7 mouse cellular contexts compared by ENCODE assay signal in the genomic region with DNA sequence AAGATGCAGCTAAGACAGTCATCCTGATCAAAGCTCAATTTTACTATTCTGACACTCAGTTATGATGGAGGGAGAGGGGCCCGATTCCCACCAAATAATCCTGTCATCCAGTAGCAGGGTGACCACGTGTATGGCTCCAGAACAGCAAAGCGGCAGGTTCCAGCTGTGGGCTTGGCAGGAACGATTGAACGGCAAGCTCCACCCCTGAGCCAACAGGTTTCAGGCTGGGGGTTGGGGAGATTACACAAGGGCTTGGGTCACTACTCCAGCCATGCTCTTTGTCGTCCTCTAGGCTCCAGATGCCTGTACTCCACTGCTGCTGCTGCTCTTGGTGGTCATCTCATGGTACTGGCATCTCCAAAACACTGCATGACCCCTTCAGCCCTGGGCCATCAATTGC.
DNase-seq lines count a peak whose midpoint lies in the region; ATAC-seq and TF ChIP-seq lines count a peak whose summit lies in the region.
"Not testable (repeated sequence)": the region's sequence is repeated elsewhere in the genome, so short reads cannot be mapped to it uniquely, and the experiment has no call there.

No protein-coding gene starts in this region.

- TF ChIP-seq POLR2A in heart, adult 2 months (IDR thresholded peaks at IDR 0.05; ENCODE audit: insufficient read depth, low read depth, low read length): not testable (repeated sequence)

- 61% methylated on average over 6 of the region's 6 CpGs for WGBS in heart, adult 2 months
- 34% methylated on average over 6 of the region's 6 CpGs for WGBS in liver, embryonic 12.5 days (ENCODE audit: insufficient replicate concordance)
- WGBS in liver, postnatal 0 days (ENCODE audit: insufficient replicate concordance): 49% methylated on average over 6 of the region's 6 CpGs

- not testable (repeated sequence) for TF ChIP-seq EP300 in heart, adult 2 months (IDR thresholded peaks at IDR 0.05; ENCODE audit: insufficient read depth, low read depth, low read length); liver, postnatal 0 days (IDR thresholded peaks at IDR 0.05; ENCODE audit: low read depth)

- DNase-seq in R1 (ENCODE audit: low read depth, low spot score): peak; percentile 56
- DNase-seq in adrenal gland, postnatal 14 days: peak; percentile 53
- DNase-seq in heart, adult 2 months: not testable (repeated sequence)
- DNase-seq in liver, postnatal 0 days: peak; percentile 72
- DNase-seq in lung, postnatal 25 days (ENCODE audit: low spot score): peak; percentile 45

- H3K36me3 ChIP-seq in heart, adult 2 months (ENCODE audit: control insufficient read depth, insufficient read depth, low read length); liver, embryonic 12.5 days; liver, postnatal 0 days (replicated peaks; ENCODE audit: insufficient read depth, low read length): not testable (repeated sequence)

- intact Hi-C loops in heart, adult 2 months (cut with DNase I): not testable (repeated sequence)

- not testable (repeated sequence) for H3K9me3 ChIP-seq in liver, embryonic 12.5 days (replicated peaks); liver, postnatal 0 days (ENCODE audit: low read length)

- ATAC-seq in liver, embryonic 12.5 days: peak; percentile 58
- peak; percentile 87 for ATAC-seq in liver, postnatal 0 days
- ATAC-seq in neutrophil, adult 5-6 weeks (ENCODE audit: extremely low read depth, insufficient number of reproducible peaks, low FRiP score, poor library complexity, severe bottlenecking): 0 out of 2 replicates have a peak, but pooled peaks have one; percentile 39

- peaks cover 14% of the 10 kb centered on the region for H3K4me1 ChIP-seq in heart, adult 2 months (ENCODE audit: control insufficient read depth, insufficient read depth, low read length)
- H3K4me1 ChIP-seq in liver, embryonic 12.5 days: peaks cover 14% of the 10 kb centered on the region
- peaks cover 40% of the 10 kb centered on the region for H3K4me1 ChIP-seq in liver, postnatal 0 days (ENCODE audit: insufficient read depth)

- H3K27me3 ChIP-seq in heart, adult 2 months (ENCODE audit: control insufficient read depth, insufficient read depth, low read length); liver, embryonic 12.5 days (replicated peaks); liver, postnatal 0 days (ENCODE audit: insufficient read depth, low read length): not testable (repeated sequence)

- not testable (repeated sequence) for H3K4me2 ChIP-seq in liver, embryonic 12.5 days; liver, postnatal 0 days (ENCODE audit: low read depth, low read length)

- H3K27ac ChIP-seq in heart, adult 2 months; liver, embryonic 12.5 days; liver, postnatal 0 days (ENCODE audit: low read depth): not testable (repeated sequence)

- not testable (repeated sequence) for H3K79me2 ChIP-seq in heart, adult 2 months (replicated peaks; ENCODE audit: control insufficient read depth, insufficient read depth, low read length)

- peak; percentile 25; the same call in 1 of the 2 replicates for TF ChIP-seq CTCF in heart, adult 2 months (IDR thresholded peaks at IDR 0.05)
- TF ChIP-seq CTCF in liver, postnatal 0 days (IDR thresholded peaks at IDR 0.05; ENCODE audit: low read depth): peak; percentile 62

- H3K9ac ChIP-seq in heart, adult 2 months (ENCODE audit: low read depth, low read length); liver, embryonic 12.5 days; liver, postnatal 0 days (replicated peaks): not testable (repeated sequence)

- H3K4me3 ChIP-seq in heart, adult 2 months; liver, embryonic 12.5 days; liver, postnatal 0 days (ENCODE audit: low read depth, low read length): not testable (repeated sequence)
